Mouse (Mus musculus) CH12.LX (cell line): ENCODE measurements around the gene Afdn. TPM values are rescaled to one million over a fixed set of nuclear protein-coding genes. Genes with fewer than 3 reads are reported as not detected.

Source experiments
- DNase-seq: peaks from one replicate; pipeline ENCODE4 v3.0.0-alpha.2; 2013; ENCODE audit errors: extremely low read depth
- H3K27ac ChIP-seq: 2 replicates; pipeline ENCODE4 v1.5.1; 2012; ENCODE audit warnings: low read depth, mild to moderate bottlenecking, control low read depth, moderate library complexity; ENCODE audit not compliant: insufficient read depth
- H3K27me3 ChIP-seq: replicated peaks from 2 replicates; pipeline ENCODE3; 2012; ENCODE audit warnings: inconsistent platforms
- H3K36me3 ChIP-seq, 2 experiments: replicated peaks in 1 of 2; 2 replicates each; pipeline versions ENCODE3 to v1.6.1; 2012; ENCODE audit warnings: inconsistent platforms in 1 of 2, low read length in 1 of 2, mild to moderate bottlenecking in 1 of 2, mixed read lengths in 1 of 2, moderate library complexity in 1 of 2; ENCODE audit not compliant: control insufficient read depth in 1 of 2, insufficient read depth in 1 of 2
- H3K4me1 ChIP-seq, 2 experiments: 2 replicates each; pipeline ENCODE4 v1.6.1; 2012; ENCODE audit warnings: inconsistent platforms in 1 of 2, moderate library complexity in 1 of 2; ENCODE audit not compliant: insufficient read depth in 2 of 2, control insufficient read depth in 1 of 2
- H3K4me2 ChIP-seq: 2 replicates; pipeline ENCODE4 v1.6.1; 2012; ENCODE audit warnings: low read depth, mild to moderate bottlenecking, control low read depth; ENCODE audit not compliant: poor library complexity, insufficient read depth, severe bottlenecking
- H3K4me3 ChIP-seq, 3 experiments: fragments of 150-350 bp in 1 of 3; sonication (generic) in 1 of 3; replicated peaks in 1 of 3; 2 replicates each; pipeline versions ENCODE3 to v1.5.1; 2011 to 2012; ENCODE audit warnings: low read depth in 2 of 3, low read length in 2 of 3, mild to moderate bottlenecking in 2 of 3, moderate library complexity in 2 of 3, control low read depth in 1 of 3, improper control_type of control experiment in 1 of 3, inconsistent platforms in 1 of 3, mixed read lengths in 1 of 3; ENCODE audit not compliant: poor library complexity in 1 of 3
- H3K79me2 ChIP-seq: replicated peaks from 2 replicates; pipeline ENCODE4 v1.6.1; 2012; ENCODE audit warnings: mild to moderate bottlenecking, moderate library complexity; ENCODE audit not compliant: control insufficient read depth, poor library complexity, insufficient read depth, severe bottlenecking; ENCODE audit errors: extremely low read depth
- H3K9ac ChIP-seq: 2 replicates; pipeline ENCODE4 v1.6.1; 2012; ENCODE audit warnings: low read depth, mild to moderate bottlenecking, control low read depth, moderate library complexity; ENCODE audit not compliant: insufficient read depth
- H3K9me3 ChIP-seq: replicated peaks from 2 replicates; pipeline ENCODE3; 2012; ENCODE audit warnings: low read length, inconsistent platforms, mixed read lengths
- BHLHE40 ChIP-seq: IDR thresholded peaks from 2 replicates; pipeline ENCODE4 v1.6.1; 2011; ENCODE audit warnings: mild to moderate bottlenecking, low read depth, low read length, improper control_type of control experiment
- CHD1 ChIP-seq: IDR thresholded peaks from 2 replicates; pipeline ENCODE4 v1.6.1; 2012; ENCODE audit warnings: low read depth, low read length, improper control_type of control experiment, inconsistent platforms
- CHD2 ChIP-seq: IDR thresholded peaks from 2 replicates; pipeline ENCODE4 v1.6.1; 2011; ENCODE audit warnings: low read length, improper control_type of control experiment
- CTCF ChIP-seq, 2 experiments: IDR thresholded peaks in 1 of 2; conservative IDR thresholded peaks in 1 of 2; 2 replicates each; pipeline ENCODE4 v1.5.1; 2011 to 2012; ENCODE audit warnings: low read depth in 2 of 2, low read length in 2 of 2, improper control_type of control experiment in 1 of 2, inconsistent platforms in 1 of 2, mild to moderate bottlenecking in 1 of 2, moderate library complexity in 1 of 2
- E2F4 ChIP-seq: IDR thresholded peaks from 2 replicates; pipeline ENCODE4 v1.6.1; 2011; ENCODE audit warnings: low read depth, low read length, improper control_type of control experiment; ENCODE audit not compliant: insufficient replicate concordance
- EP300 ChIP-seq: IDR thresholded peaks from 2 replicates; pipeline ENCODE4 v1.6.1; 2011; ENCODE audit warnings: low read length, improper control_type of control experiment
- HCFC1 ChIP-seq: IDR thresholded peaks from 2 replicates; pipeline ENCODE4 v1.6.1; 2012; ENCODE audit warnings: low read depth, mild to moderate bottlenecking, inconsistent platforms, low read length, improper control_type of control experiment
- MAFK ChIP-seq: IDR thresholded peaks from 2 replicates; pipeline ENCODE4 v1.6.1; 2011; ENCODE audit warnings: low read length, improper control_type of control experiment; ENCODE audit not compliant: insufficient replicate concordance
- MAX ChIP-seq: IDR thresholded peaks from 2 replicates; pipeline ENCODE4 v1.6.1; 2011; ENCODE audit warnings: low read length, improper control_type of control experiment
- MAZ ChIP-seq: IDR thresholded peaks from 2 replicates; pipeline ENCODE4 v1.6.1; 2012; ENCODE audit warnings: low read depth, mild to moderate bottlenecking, inconsistent platforms, low read length, improper control_type of control experiment, moderate library complexity
- MEF2A ChIP-seq: IDR thresholded peaks from 2 replicates; pipeline ENCODE4 v1.6.1; 2014; ENCODE audit warnings: low read depth, mild to moderate bottlenecking, inconsistent platforms, low read length, improper control_type of control experiment, borderline replicate concordance
- MYC ChIP-seq: IDR thresholded peaks from 2 replicates; pipeline ENCODE4 v1.6.1; 2011; ENCODE audit warnings: low read depth, mild to moderate bottlenecking, improper control_type of control experiment, low read length
- NELFE ChIP-seq: IDR thresholded peaks from 2 replicates; pipeline ENCODE4 v1.6.1; 2011; ENCODE audit warnings: low read depth, low read length, improper control_type of control experiment
- NRF1 ChIP-seq: IDR thresholded peaks from 2 replicates; pipeline ENCODE4 v1.6.1; 2014; ENCODE audit warnings: low read depth, mild to moderate bottlenecking, inconsistent platforms, low read length, improper control_type of control experiment, moderate library complexity
- PAX5 ChIP-seq: IDR thresholded peaks from 2 replicates; pipeline ENCODE4 v1.6.1; 2012; ENCODE audit warnings: low read length, inconsistent platforms, mixed read lengths
- POLR2A ChIP-seq: IDR thresholded peaks from 2 replicates; pipeline ENCODE4 v1.6.1; 2011; ENCODE audit warnings: low read depth, mild to moderate bottlenecking, improper control_type of control experiment, low read length
- RAD21 ChIP-seq: IDR thresholded peaks from 2 replicates; pipeline ENCODE4 v1.6.1; 2011; ENCODE audit warnings: low read depth, mild to moderate bottlenecking, low read length, improper control_type of control experiment, moderate library complexity
- SMC3 ChIP-seq: IDR thresholded peaks from 2 replicates; pipeline ENCODE4 v1.6.1; 2011; ENCODE audit warnings: low read depth, low read length, improper control_type of control experiment
- UBTF ChIP-seq: IDR thresholded peaks from 2 replicates; pipeline ENCODE4 v1.6.1; 2012; ENCODE audit warnings: low read depth, mild to moderate bottlenecking, inconsistent platforms, low read length, improper control_type of control experiment, moderate library complexity
- USF1 ChIP-seq: IDR thresholded peaks from 2 replicates; pipeline ENCODE4 v1.6.1; 2014; ENCODE audit warnings: low read depth, mild to moderate bottlenecking, inconsistent platforms, low read length, improper control_type of control experiment
- USF2 ChIP-seq: conservative IDR thresholded peaks from 2 replicates; pipeline ENCODE4 v1.6.1; 2011; ENCODE audit warnings: low read depth, low read length, improper control_type of control experiment
- ZC3H11A ChIP-seq: IDR thresholded peaks from 2 replicates; pipeline ENCODE4 v1.6.1; 2012; ENCODE audit warnings: low read depth, mild to moderate bottlenecking, inconsistent platforms, low read length, improper control_type of control experiment
- ZMIZ1 ChIP-seq: IDR thresholded peaks from 2 replicates; pipeline ENCODE4 v1.6.1; 2012; ENCODE audit warnings: low read depth, mild to moderate bottlenecking, inconsistent platforms, low read length, improper control_type of control experiment
- ZNF384 ChIP-seq: IDR thresholded peaks from 2 replicates; pipeline ENCODE4 v1.6.1; 2012; ENCODE audit warnings: low read depth, low read length, improper control_type of control experiment, inconsistent platforms
- dilution Hi-C: fragments of 300-500 bp; cut with MboI; formaldehyde crosslinking; loops from 2 replicates; pipeline ENCODE4 v1.14.3; 2020; ENCODE audit warnings: low sequenced_read_pairs; ENCODE audit not compliant: extremely low pct_unique_long_range_greater_than_20kb, extremely low pct_ligation_motif_present
- in situ Hi-C: fragments of 300-500 bp; cut with MboI; formaldehyde crosslinking; loops from 3 replicates; pipeline ENCODE4 v1.14.3; 2019; ENCODE audit warnings: low sequenced_read_pairs, low pct_ligation_motif_present, low pct_unique_long_range_greater_than_20kb, mixed read lengths
- polyA plus RNA-seq: library from polyadenylated mRNA; unstranded; fragments of >175 nt; gene quantifications from 2 replicates; pipeline ENCODE4 v1.2.1, GENCODE M21; 2012; ENCODE audit warnings: low read depth; ENCODE audit not compliant: insufficient read length
- total RNA-seq, 2 experiments: library from RNA; depleted of rRNA; stranded (reverse); fragments of 300-350 nt in 1 of 2; fragments of >200 nt in 1 of 2; gene quantifications; 2 replicates each; pipeline ENCODE4 v1.2.3; 2012 to 2014

The Afdn gene
- total and polyA plus RNA-seq, 3 experiments, result 11.5 to 18.3 (median 18.0) TPM

- Histone ChIP-seq H3K27me3 (no peaks in the 10 kb centered on the region), H3K36me3 (peaks cover 0 to 9% of the 10 kb centered on the region in 2 experiments), H3K79me2 (no peaks in the 10 kb centered on the region), H3K4me2 (no peak overlapping the region), H3K4me3 (no peak overlapping the region), H3K9me3 (no peaks in the 10 kb centered on the region), H3K27ac (no peak overlapping the region), H3K9ac (no peak overlapping the region), H3K4me1 (peaks cover 0 to 3% of the 10 kb centered on the region in 2 experiments; a peak in 1 of 4 replicates)
- no peak for TF ChIP-seq UBTF
- no peak for TF ChIP-seq RAD21
- no peak for TF ChIP-seq NELFE
- TF ChIP-seq E2F4, result no peak
- dilution Hi-C loops, result no loop called here
- in situ Hi-C loops, result no loop called here
- DNase-seq, result no peak
Measured at GRCm38 (mm10) chr17:13877460-13877859, 117.1 kb downstream of the Afdn start.

- DNase-seq, result no peak
- no peak overlapping the region for H3K4me2 ChIP-seq
- peaks cover 2 to 17% of the 10 kb centered on the region in 2 experiments for H3K4me1 ChIP-seq
- dilution Hi-C loops, result no loop called here
- no peaks in the 10 kb centered on the region for H3K9me3 ChIP-seq
- no peak overlapping the region for H3K27ac ChIP-seq
- in situ Hi-C loops, result no loop called here
- H3K79me2 ChIP-seq, result no peaks in the 10 kb centered on the region
- peaks cover 0 to 9% of the 10 kb centered on the region in 2 experiments for H3K36me3 ChIP-seq
- TF ChIP-seq HCFC1 (no peak), NRF1 (no peak), BHLHE40 (no peak), SMC3 (no peak), MAFK (no peak), CHD2 (no peak), MAX (no peak), CHD1 (no peak), ZNF384 (no peak), POLR2A (no peak), EP300 (no peak), ZMIZ1 (no peak), MAZ (no peak), MEF2A (no peak), USF1 (no peak), ZC3H11A (no peak), MYC (no peak), USF2 (no peak), PAX5 (no peak), CTCF (conservative IDR thresholded peaks at IDR 0.05 in 1 of 2, IDR thresholded peaks at IDR 0.05 in 1 of 2; ENCODE audit: low read depth in 2 of 2, low read length in 2 of 2) (no peak)
- TF ChIP-seq, all 38 proteins: peak for 0
- no peak overlapping the region for H3K4me3 ChIP-seq
- no peak overlapping the region for H3K9ac ChIP-seq
- no peaks in the 10 kb centered on the region for H3K27me3 ChIP-seq
Measured at GRCm38 (mm10) chr17:13879731-13880130, 119.4 kb downstream of the Afdn start.
